Mouse (Mus musculus): ENCODE results near the gene Ercc8. TPM values are rescaled to one million over a fixed set of nuclear protein-coding genes. Genes with fewer than 3 reads are reported as not detected.

Gene Ercc8
- polyA plus RNA-seq, 1 experiment from 2014 or later = 19.4 TPM

DNA sequence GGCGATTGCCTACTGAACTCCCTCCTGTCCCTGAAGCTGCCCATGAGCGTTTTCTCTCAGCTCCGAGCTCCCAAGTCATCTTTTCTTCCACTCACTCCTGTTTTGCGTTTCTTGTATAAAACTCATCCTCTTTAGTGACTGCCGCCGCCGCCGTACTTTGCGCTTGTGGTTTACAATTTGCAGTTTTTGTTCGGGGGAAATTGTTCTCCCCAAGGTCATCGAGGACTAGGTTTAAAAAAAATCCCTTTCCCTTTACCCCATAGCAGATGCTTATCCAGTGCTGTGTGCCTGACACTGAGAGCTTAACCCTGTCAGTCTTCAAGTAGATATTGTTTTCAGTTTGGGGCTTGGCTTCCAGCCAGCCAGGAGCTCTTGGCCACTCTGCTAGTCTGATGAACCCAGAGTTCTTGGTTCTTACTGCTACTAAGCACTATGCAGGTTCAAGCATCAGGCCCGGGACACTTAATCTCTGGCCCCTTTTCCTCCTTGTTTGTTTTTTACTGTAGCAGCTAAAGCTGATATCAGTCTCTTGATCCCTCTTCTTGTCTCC lies 56.8 kb downstream of the Ercc8 start:
- H3K27ac ChIP-seq (ENCODE audit: low read depth) = no peak overlapping the region
- 3% methylated on average over 12 of the region's 12 CpGs for WGBS
- no peak for ATAC-seq (replicated peaks; ENCODE audit: low FRiP score, low TSS enrichment, low read depth)
- peaks cover 21% of the 10 kb centered on the region for H3K27me3 ChIP-seq (replicated peaks; ENCODE audit: control insufficient read depth, insufficient read depth, low read length)
- no peaks in the 10 kb centered on the region for H3K36me3 ChIP-seq (ENCODE audit: control insufficient read depth, insufficient read depth, low read length)
- H3K4me1 ChIP-seq (replicated peaks; ENCODE audit: control insufficient read depth, insufficient read depth, low read length) = peaks cover 4% of the 10 kb centered on the region; the same call in 1 of the 2 replicates
- peak; percentile 64 for DNase-seq (ENCODE audit: low spot score)
- H3K4me2 ChIP-seq (ENCODE audit: low read length) = peak overlapping the region; percentile 91
- peak overlapping the region; percentile 62; the same call in 1 of the 2 replicates for H3K9ac ChIP-seq (ENCODE audit: low read length)
- peak overlapping the region; percentile 65 for H3K4me3 ChIP-seq (ENCODE audit: low read depth, low read length)
- H3K9me3 ChIP-seq (ENCODE audit: control insufficient read depth, low read length) = no peaks in the 10 kb centered on the region

DNA sequence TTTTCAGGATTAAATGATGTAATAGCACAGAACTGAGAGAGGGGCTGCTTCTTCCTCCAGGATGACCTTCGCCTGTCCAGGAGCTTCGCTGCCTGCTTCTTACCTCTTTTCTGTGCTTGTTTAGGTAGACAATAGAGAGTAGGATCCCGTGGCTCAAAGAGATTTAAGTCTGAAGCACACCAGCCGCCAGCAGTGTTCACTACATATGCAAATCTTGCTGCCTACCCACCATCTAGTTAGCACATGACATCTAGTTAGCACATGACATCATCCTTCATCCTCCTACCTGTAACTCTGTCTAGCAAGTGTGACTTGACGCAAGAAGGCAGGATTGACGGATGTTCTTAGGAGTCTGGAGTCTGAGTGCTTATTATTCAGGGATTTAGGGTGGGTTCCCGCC lies 61.2 kb downstream of the Ercc8 start:
- no peak for DNase-seq (ENCODE audit: low spot score)
- 75% methylated on average over 7 of the region's 7 CpGs for WGBS
- no peak for ATAC-seq (replicated peaks; ENCODE audit: low FRiP score, low TSS enrichment, low read depth)
- no peaks in the 10 kb centered on the region for H3K36me3 ChIP-seq (ENCODE audit: control insufficient read depth, insufficient read depth, low read length)
- peaks cover 4% of the 10 kb centered on the region; the same call in 1 of the 2 replicates for H3K4me1 ChIP-seq (replicated peaks; ENCODE audit: control insufficient read depth, insufficient read depth, low read length)
- no peaks in the 10 kb centered on the region for H3K9me3 ChIP-seq (ENCODE audit: control insufficient read depth, low read length)
- peaks cover 14% of the 10 kb centered on the region for H3K27me3 ChIP-seq (replicated peaks; ENCODE audit: control insufficient read depth, insufficient read depth, low read length)
- H3K4me3 ChIP-seq (ENCODE audit: low read depth, low read length) = no peak overlapping the region
- no peak overlapping the region for H3K4me2 ChIP-seq (ENCODE audit: low read length)
- H3K9ac ChIP-seq (ENCODE audit: low read length) = no peak overlapping the region
- H3K27ac ChIP-seq (ENCODE audit: low read depth) = no peak overlapping the region

DNA sequence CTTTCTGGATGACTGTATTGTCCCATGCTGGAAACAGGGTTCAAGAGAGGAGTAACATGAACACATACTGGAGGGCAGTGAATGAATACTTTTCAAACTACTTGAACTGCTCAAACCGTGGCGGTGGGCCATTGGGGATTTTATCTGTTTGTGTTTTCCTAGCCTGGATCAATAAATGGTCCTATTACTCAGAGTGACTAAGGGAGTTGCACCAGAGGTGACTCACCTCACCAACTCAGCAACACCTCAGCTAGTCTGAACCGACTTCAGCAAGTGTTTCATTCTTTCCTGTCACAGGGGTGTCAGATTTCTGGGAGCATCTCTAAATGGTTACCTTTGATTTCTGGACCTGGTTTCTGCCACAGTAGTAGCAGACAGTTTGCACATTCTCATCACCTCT lies 70.7 kb downstream of the Ercc8 start:
- ATAC-seq (replicated peaks; ENCODE audit: low FRiP score, low TSS enrichment, low read depth) = no peak
- H3K27ac ChIP-seq (ENCODE audit: low read depth) = no peak overlapping the region
- 53% methylated on average over 3 of the region's 3 CpGs for WGBS

DNA sequence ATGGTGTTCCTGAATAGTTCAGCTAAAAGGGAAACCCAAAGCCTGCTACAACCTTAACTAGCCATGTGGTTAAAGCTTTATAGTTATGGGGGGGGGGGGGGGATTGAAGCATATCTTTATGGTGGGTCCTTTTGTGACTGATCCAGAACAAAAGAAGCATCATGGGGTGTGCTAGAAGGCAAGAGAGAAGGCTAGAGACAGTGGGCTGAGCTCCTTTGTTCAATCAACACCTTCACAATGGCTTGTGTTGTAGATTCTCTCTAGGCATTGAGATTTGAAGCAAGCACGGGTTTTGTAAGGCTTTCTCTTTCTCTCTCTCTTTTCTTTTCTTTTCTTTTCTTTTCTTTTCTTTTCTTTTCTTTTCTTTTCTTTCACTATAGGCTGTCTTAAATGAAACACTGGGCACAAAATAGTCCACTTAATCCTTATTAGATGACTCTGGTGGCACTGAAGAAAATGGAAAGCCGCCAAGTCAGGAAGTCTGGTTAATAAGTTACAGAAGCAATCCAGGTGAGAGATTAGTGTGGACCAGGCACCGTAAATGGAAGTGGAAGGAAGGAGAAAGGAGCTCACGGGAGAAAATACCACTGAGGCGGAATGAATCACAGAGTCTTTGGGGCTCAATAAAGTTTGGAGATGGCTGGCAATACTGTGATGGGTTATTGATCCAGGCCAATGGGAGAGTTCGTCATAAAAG lies 71.3 kb downstream of the Ercc8 start:
- Histone ChIP-seq H3K27ac (ENCODE audit: low read depth) (no peak overlapping the region), H3K27me3 (replicated peaks; ENCODE audit: control insufficient read depth, insufficient read depth, low read length) (no peaks in the 10 kb centered on the region), H3K4me3 (ENCODE audit: low read depth, low read length) (no peak overlapping the region), H3K36me3 (ENCODE audit: control insufficient read depth, insufficient read depth, low read length) (no peaks in the 10 kb centered on the region), H3K4me1 (replicated peaks; ENCODE audit: control insufficient read depth, insufficient read depth, low read length) (0 out of 2 replicates have a peak, but pooled peaks cover 3% of the 10 kb centered on the region), H3K4me2 (ENCODE audit: low read length) (no peak overlapping the region), H3K9me3 (ENCODE audit: control insufficient read depth, low read length) (no peaks in the 10 kb centered on the region), H3K9ac (ENCODE audit: low read length) (no peak overlapping the region)
- WGBS = 73% methylated on average over 6 of the region's 6 CpGs
- ATAC-seq (replicated peaks; ENCODE audit: low FRiP score, low TSS enrichment, low read depth) = peak; percentile 26; the same call in 1 of the 2 replicates
- no peak for DNase-seq (ENCODE audit: low spot score)

More for the DNA sequence above, 70.7 kb downstream of the Ercc8 start:
- H3K9ac ChIP-seq (ENCODE audit: low read length) = no peak overlapping the region
- H3K27me3 ChIP-seq (replicated peaks; ENCODE audit: control insufficient read depth, insufficient read depth, low read length) = no peaks in the 10 kb centered on the region
- no peaks in the 10 kb centered on the region for H3K36me3 ChIP-seq (ENCODE audit: control insufficient read depth, insufficient read depth, low read length)
- no peak overlapping the region for H3K4me3 ChIP-seq (ENCODE audit: low read depth, low read length)
- DNase-seq (ENCODE audit: low spot score) = no peak
- no peak overlapping the region for H3K4me2 ChIP-seq (ENCODE audit: low read length)
- H3K9me3 ChIP-seq (ENCODE audit: control insufficient read depth, low read length) = no peaks in the 10 kb centered on the region
- H3K4me1 ChIP-seq (replicated peaks; ENCODE audit: control insufficient read depth, insufficient read depth, low read length) = 0 out of 2 replicates have a peak, but pooled peaks cover 3% of the 10 kb centered on the region

DNA sequence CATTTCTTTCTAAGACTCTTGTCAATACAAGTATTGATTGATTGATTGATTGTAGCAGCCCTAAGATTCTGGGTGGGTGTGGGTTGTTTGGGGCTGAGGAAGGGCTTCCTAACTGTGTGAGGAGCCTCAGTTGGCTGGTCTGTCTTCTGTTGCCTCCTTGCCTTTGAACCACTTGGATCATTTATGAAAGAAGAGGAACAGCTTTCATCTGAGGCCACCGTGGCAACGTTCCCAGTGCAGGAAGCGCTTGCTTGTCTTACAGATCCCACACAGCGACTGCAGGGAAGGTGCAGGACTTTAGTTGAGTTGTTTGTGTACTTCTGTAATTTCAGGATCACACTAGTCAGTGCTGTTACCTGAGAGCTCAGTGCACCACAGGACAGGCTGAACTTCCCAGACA lies 81.5 kb downstream of the Ercc8 start:
- Histone ChIP-seq H3K27me3 (replicated peaks; ENCODE audit: control insufficient read depth, insufficient read depth, low read length) (no peaks in the 10 kb centered on the region), H3K4me3 (ENCODE audit: low read depth, low read length) (no peak overlapping the region), H3K4me2 (ENCODE audit: low read length) (no peak overlapping the region), H3K9me3 (ENCODE audit: control insufficient read depth, low read length) (no peaks in the 10 kb centered on the region), H3K27ac (ENCODE audit: low read depth) (no peak overlapping the region), H3K4me1 (replicated peaks; ENCODE audit: control insufficient read depth, insufficient read depth, low read length) (0 out of 2 replicates have a peak, but pooled peaks cover 4% of the 10 kb centered on the region), H3K9ac (ENCODE audit: low read length) (no peak overlapping the region), H3K36me3 (ENCODE audit: control insufficient read depth, insufficient read depth, low read length) (no peaks in the 10 kb centered on the region)
- WGBS = 66% methylated on average over 4 of the region's 4 CpGs
- ATAC-seq (replicated peaks; ENCODE audit: low FRiP score, low TSS enrichment, low read depth) = no peak
- peak; percentile 24 for DNase-seq (ENCODE audit: low spot score)

DNA sequence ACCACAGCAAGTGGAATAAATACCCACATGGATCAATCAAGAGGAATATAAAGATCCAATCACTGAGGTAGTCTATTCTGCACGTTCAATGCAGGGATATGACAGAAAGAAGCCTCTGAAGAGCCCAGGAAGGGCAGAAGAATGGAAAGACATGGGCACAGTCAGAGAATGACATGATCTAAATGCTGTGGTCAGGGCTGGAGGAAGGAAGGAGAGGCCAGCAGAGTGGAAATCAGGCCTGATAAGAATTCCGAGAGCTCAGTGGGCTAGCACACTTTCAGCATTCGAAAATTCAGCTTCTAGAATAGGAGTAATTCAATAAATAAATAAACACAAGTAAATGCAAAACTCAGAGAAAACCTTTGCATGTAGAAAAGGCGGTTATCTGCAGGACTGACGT lies 83.2 kb downstream of the Ercc8 start:
- H3K4me1 ChIP-seq (replicated peaks; ENCODE audit: control insufficient read depth, insufficient read depth, low read length) = 0 out of 2 replicates have a peak, but pooled peaks cover 4% of the 10 kb centered on the region
- no peak overlapping the region for H3K27ac ChIP-seq (ENCODE audit: low read depth)
- WGBS = 79% methylated on average over 5 of the region's 5 CpGs
- no peak overlapping the region for H3K4me3 ChIP-seq (ENCODE audit: low read depth, low read length)
- no peaks in the 10 kb centered on the region for H3K27me3 ChIP-seq (replicated peaks; ENCODE audit: control insufficient read depth, insufficient read depth, low read length)
- H3K4me2 ChIP-seq (ENCODE audit: low read length) = no peak overlapping the region
- no peaks in the 10 kb centered on the region for H3K9me3 ChIP-seq (ENCODE audit: control insufficient read depth, low read length)
- H3K9ac ChIP-seq (ENCODE audit: low read length) = no peak overlapping the region
- no peaks in the 10 kb centered on the region for H3K36me3 ChIP-seq (ENCODE audit: control insufficient read depth, insufficient read depth, low read length)
- DNase-seq (ENCODE audit: low spot score) (no peak), ATAC-seq (replicated peaks; ENCODE audit: low FRiP score, low TSS enrichment, low read depth) (no peak)

Other genes starting within 250 kb of the Ercc8 start
- 50.7 and 57.6 TPM in 2 replicates for gene Smim15, start 114.3 kb upstream of the Ercc8 start, polyA plus RNA-seq (2014; fragmentation: Nextera tagmentation; extraction: Ambion mirVana)
- gene Ndufaf2, start 108 bp upstream of the Ercc8 start, polyA plus RNA-seq (2014; fragmentation: Nextera tagmentation; extraction: Ambion mirVana) = 70.5 and 73.3 TPM in 2 replicates
- gene Elovl7, start 55.7 kb downstream of the Ercc8 start, polyA plus RNA-seq (2014; fragmentation: Nextera tagmentation; extraction: Ambion mirVana) = 15.8 and 18.9 TPM in 2 replicates
- gene Depdc1b, start 157.6 kb downstream of the Ercc8 start, polyA plus RNA-seq (2014; fragmentation: Nextera tagmentation; extraction: Ambion mirVana) = 7.3 and 8.3 TPM in 2 replicates

All from intestine, embryonic 14.5 days (tissue).